Mouse (Mus musculus) cerebellum, adult 2 months (tissue): Measurements from ENCODE around the gene Tbcb. TPM values are rescaled to one million over a fixed set of nuclear protein-coding genes. Genes with fewer than 3 reads are reported as not detected.
"Not testable (repeated sequence)": the region's sequence is repeated elsewhere in the genome, so short reads cannot be mapped to it uniquely, and the experiment has no call there.

Experiments used
- DNase-seq, 2 experiments: peaks; one replicate each; pipeline ENCODE4 v3.0.0; 2021
- H3K27ac ChIP-seq: fragments of 200-500 bp; 2 replicates; pipeline ENCODE4 v1.5.1; 2012; ENCODE audit warnings: low read length, control low read depth, inconsistent platforms; ENCODE audit not compliant: insufficient read depth
- H3K27me3 ChIP-seq: fragments of 200-500 bp; 2 replicates; pipeline ENCODE4 v1.6.1; 2012; ENCODE audit warnings: inconsistent platforms, mild to moderate bottlenecking, low read length, moderate library complexity; ENCODE audit not compliant: control insufficient read depth, insufficient read depth
- H3K4me1 ChIP-seq: fragments of 200-500 bp; 2 replicates; pipeline ENCODE4 v1.6.1; 2011; ENCODE audit warnings: low read length; ENCODE audit not compliant: control insufficient read depth, insufficient read depth
- H3K4me3 ChIP-seq: fragments of 200-500 bp; replicated peaks from 2 replicates; pipeline ENCODE3; 2011; ENCODE audit warnings: mild to moderate bottlenecking, low read depth, low read length, control low read depth; ENCODE audit not compliant: insufficient read depth
- CTCF ChIP-seq: fragments of 200-500 bp; IDR thresholded peaks from 2 replicates; pipeline ENCODE4 v1.5.1; 2011; ENCODE audit warnings: low read depth, mild to moderate bottlenecking, control low read depth, low read length, moderate library complexity, borderline replicate concordance; ENCODE audit not compliant: insufficient read depth
- POLR2A ChIP-seq: fragments of 200-500 bp; IDR thresholded peaks from 2 replicates; pipeline ENCODE4 v1.6.1; 2011; ENCODE audit warnings: low read length, control low read depth, borderline replicate concordance; ENCODE audit not compliant: insufficient read depth
- WGBS: fragments of 180-500 bp; shearing (Covaris S2); methylation state at CpG from one replicate; pipeline ENCODE4 v1.1.7; 2018; 5-methylcytosine and 5-hydroxymethylcytosine counted together
- polyA plus RNA-seq: library from polyadenylated mRNA; depleted of rRNA; stranded (reverse); fragments of >200 nt; gene quantifications from 2 replicates; pipeline ENCODE4 v1.2.3, GENCODE M21; 2012

Gene Tbcb
- polyA plus RNA-seq, 1 experiment = 147 TPM

DNA sequence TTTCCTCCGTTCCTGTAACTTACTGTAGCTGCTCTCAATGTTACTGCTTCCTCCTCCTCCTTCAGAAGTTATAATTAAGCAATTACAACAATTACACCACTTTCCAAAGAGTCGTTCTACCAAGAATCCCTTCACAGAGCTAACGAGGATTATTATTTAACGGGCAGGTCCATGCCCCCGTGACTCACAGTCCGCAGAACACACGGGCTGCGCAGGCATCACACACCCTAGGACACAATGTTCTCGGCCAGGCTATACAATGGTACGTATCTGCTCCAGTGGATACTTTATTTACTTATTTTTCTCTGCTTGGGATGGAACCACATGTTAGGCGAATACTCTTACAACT lies 12.1 kb downstream of the Tbcb start:
- peak overlapping the region; percentile 53 for H3K4me3 ChIP-seq
- TF ChIP-seq POLR2A (no peak), CTCF (no peak)
- H3K27ac ChIP-seq = 0 out of 2 replicates have a peak overlapping the region, but pooled peaks have one; percentile 26
- peaks cover 7% of the 10 kb centered on the region; the same call in 1 of the 2 replicates for H3K4me1 ChIP-seq
- H3K27me3 ChIP-seq = no peaks in the 10 kb centered on the region
- 17% methylated on average over 11 of the region's 11 CpGs for WGBS
- no peak for DNase-seq

DNA sequence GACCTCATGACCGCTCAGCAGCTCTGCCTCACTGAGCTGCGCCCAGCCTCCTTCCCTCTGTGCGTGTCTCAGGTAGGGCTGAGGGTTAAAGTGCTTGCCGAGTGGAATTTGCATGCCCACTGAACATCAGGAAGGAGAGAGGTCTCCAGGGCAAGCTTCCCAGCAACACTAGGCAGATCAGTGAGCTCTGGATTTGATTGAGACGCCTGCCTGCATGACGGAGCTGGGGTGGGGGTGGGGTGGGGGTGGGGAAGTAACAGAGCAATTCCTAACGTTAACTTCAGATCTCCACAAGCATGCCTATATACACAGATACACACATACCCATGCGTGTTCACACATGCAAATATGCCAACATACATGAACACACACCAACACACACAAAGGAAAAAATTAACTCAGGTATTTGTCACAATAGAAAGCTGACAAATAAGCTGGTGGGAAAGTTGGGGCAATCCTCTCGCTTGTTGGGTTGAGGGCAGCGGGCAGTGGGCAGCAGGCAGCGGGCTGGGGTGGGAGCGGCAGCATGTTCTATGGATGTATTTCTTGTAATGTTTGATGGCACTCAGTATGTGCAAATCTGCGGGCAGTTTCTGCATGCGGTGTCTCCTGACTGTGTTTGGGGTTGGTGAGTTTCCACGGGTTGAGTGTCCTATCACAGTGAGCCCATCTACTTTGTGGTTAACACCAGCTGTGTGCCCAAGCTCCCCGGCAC lies 12.6 kb downstream of the Tbcb start:
- Histone ChIP-seq H3K4me3 (peak overlapping the region; percentile 71), H3K4me1 (peaks cover 7% of the 10 kb centered on the region; the same call in 1 of the 2 replicates), H3K27me3 (no peaks in the 10 kb centered on the region), H3K27ac (peak overlapping the region; percentile 75)
- TF ChIP-seq CTCF (no peak), POLR2A (peak; percentile 44; the same call in 1 of the 2 replicates)
- DNase-seq = peak; percentile 58 to 70
- WGBS = 5% methylated on average over 16 of the region's 16 CpGs

DNA sequence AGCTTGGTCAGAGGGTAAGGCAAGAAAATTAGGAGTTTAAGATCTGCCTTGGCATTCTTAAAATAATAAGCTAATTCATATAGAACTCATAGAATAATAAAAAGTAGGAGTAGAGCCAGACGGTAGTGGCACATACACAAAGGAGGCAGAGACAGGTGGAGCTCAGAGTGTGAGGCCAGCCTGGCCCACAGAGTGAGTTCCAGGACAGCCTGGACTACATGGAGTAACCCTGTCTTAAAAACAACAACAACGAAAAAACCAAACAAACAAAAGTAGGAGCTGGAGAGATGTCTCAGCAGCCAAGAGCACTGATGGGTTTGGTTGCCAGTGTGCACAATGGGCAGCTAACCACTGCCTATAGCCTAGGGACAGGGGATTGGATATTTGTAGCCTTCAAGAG lies 14.8 kb downstream of the Tbcb start:
- TF ChIP-seq CTCF (no peak), POLR2A (no peak)
- Histone ChIP-seq H3K4me3 (no peak overlapping the region), H3K27ac (no peak overlapping the region), H3K27me3 (no peaks in the 10 kb centered on the region), H3K4me1 (peaks cover 7% of the 10 kb centered on the region; the same call in 1 of the 2 replicates)
- WGBS = 78% methylated on average over 2 of the region's 2 CpGs
- no peak for DNase-seq

DNA sequence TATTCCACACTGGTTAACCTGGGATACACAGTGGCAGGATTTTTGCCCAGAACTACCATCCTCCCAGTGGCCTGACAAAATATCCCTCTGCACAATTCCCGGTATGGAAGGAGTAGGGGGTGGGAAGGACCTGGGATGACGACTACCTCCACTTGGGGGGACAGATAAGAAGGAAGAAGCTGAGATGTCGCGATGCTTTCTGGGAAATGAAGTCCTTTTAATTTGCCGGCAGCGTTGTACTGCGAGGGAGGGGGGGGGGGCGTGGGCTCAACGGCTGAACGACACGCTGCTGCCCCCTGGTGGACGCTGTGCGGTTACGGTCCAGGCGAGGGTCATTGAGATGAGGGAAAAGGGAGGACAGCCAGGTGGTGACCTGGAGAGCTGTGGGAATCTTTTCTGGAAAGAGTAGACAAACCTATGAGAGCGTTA lies 15.3 kb downstream of the Tbcb start:
- 1% methylated on average over 16 of the region's 16 CpGs for WGBS
- DNase-seq = peak; percentile 82 to 83
- H3K4me3 ChIP-seq = peak overlapping the region; percentile 28
- TF ChIP-seq CTCF (peak; percentile 86), POLR2A (peak; percentile 40; the same call in 1 of the 2 replicates)
- H3K27me3 ChIP-seq = no peaks in the 10 kb centered on the region
- peak overlapping the region; percentile 35; the same call in 1 of the 2 replicates for H3K27ac ChIP-seq
- peaks cover 7% of the 10 kb centered on the region; the same call in 1 of the 2 replicates for H3K4me1 ChIP-seq

DNA sequence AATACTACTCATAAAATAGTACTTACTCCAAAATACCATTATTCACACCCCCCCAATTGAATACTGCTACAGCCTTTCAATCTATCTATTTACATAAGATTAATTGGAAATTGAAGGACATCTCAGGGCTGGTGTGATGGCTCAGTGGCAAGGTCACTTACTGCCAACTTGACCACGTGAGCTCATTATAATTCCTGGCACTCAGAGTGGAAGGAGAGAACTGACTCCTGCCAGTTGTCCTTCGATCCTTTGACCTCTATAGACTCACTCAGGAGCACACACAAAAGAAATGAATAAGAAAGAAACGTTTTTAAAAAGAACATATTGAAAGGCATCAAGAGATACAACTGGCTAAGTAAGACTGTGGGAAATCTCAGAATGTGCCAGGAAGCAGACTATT lies 16.2 kb downstream of the Tbcb start:
- no peak overlapping the region for H3K27ac ChIP-seq
- no peaks in the 10 kb centered on the region for H3K27me3 ChIP-seq
- H3K4me3 ChIP-seq = no peak overlapping the region
- H3K4me1 ChIP-seq = peaks cover 7% of the 10 kb centered on the region; the same call in 1 of the 2 replicates
- 40% methylated on average over 3 of the region's 3 CpGs for WGBS
- no peak for DNase-seq
- TF ChIP-seq POLR2A (no peak), CTCF (no peak)

DNA sequence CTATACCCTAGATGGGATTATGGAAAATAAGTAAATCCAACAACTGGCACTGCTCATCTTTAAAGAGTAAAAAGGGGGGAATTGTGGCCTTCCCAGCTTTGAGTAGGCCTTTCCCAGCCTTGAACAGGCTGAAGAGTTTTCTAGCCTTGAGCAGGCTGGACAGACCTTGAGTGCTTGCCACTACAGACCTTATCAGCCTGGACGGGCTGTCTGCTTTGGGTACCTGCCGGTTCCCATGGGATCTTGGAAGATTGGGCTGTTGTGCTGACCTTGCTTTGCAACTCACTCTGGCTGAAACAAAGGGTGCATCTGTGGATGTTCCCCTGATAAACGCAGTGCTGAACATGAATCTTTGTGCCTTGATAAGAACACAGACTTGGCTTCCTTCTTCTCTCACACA lies 18.2 kb downstream of the Tbcb start:
- DNase-seq = no peak

DNA sequence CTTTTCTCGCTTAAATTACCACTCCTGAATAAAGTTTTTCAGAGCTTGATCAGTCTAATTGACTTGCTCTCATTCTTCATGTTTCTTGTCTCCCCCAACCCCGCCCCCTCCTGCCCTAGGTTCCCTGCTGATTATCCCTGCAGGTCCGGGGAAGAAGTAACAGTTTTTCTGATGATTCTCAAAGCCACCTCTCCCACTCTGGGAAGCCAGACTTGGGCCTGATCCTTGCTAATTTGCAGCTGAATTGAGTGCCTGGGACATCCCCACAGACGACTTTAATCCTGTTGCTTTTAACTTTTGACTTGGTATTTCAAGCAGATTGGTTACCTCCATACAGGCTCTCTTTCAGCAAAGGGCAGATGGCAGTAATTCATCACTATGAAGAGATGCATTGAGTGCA lies 21.0 kb downstream of the Tbcb start:
- 28% methylated on average over 4 of the region's 4 CpGs for WGBS
- no peaks in the 10 kb centered on the region for H3K4me1 ChIP-seq
- no peak overlapping the region for H3K27ac ChIP-seq
- DNase-seq = no peak
- H3K4me3 ChIP-seq = no peak overlapping the region
- TF ChIP-seq CTCF (no peak), POLR2A (no peak)
- H3K27me3 ChIP-seq = no peaks in the 10 kb centered on the region

More for the DNA sequence above, 18.2 kb downstream of the Tbcb start:
- 92% methylated on average over 3 of the region's 3 CpGs for WGBS
- Histone ChIP-seq H3K27me3 (no peaks in the 10 kb centered on the region), H3K27ac (no peak overlapping the region), H3K4me1 (peaks cover 3% of the 10 kb centered on the region; the same call in 1 of the 2 replicates), H3K4me3 (no peak overlapping the region)
- TF ChIP-seq CTCF = no peak
- no peak for TF ChIP-seq POLR2A

DNA sequence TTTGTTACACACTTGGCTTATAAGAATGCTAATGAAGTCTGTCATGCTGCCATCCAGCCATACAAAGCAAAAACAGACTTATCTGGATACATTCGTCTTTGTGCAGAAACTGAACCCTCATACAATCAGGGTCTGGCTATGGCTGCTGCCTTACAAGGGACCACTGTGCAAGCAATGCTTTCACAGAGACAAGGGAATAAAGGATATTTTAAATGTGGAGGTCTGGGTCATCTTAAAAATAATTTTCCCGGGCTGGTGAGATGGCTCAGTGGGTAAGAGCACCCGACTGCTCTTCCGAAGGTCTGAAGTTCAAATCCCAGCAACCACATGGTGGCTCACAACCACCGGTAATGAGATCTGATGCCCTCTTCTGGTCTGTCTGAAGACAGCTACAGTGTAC lies 25.7 kb downstream of the Tbcb start:
- not testable (repeated sequence) for H3K4me1 ChIP-seq, H3K4me3 ChIP-seq, DNase-seq, H3K27ac ChIP-seq, H3K27me3 ChIP-seq
- WGBS = 61% methylated on average over 5 of the region's 5 CpGs
